Mouse (Mus musculus) embryonic facial prominence, embryonic 14.5 days (tissue): ENCODE results near the gene Cfd. TPM values are rescaled to one million over a fixed set of nuclear protein-coding genes. Genes with fewer than 3 reads are reported as not detected.

ENCODE experiments used
- ATAC-seq: fragments of 200-750 bp; cut with Nextera tagmentation; 2 replicates; pipeline ENCODE4 v1.8.0; 2017; ENCODE audit warnings: low read depth, moderate number of reproducible peaks, moderate TSS enrichment
- DNase-seq: peaks from one replicate; pipeline ENCODE4 v3.0.0-alpha.2; 2015; ENCODE audit warnings: low spot score
- H3K27ac ChIP-seq: fragments of 300-500 bp; sonication (generic); replicated peaks from 2 replicates; pipeline ENCODE4 v1.5.1; 2014; ENCODE audit warnings: low read depth, mild to moderate bottlenecking, low read length, moderate library complexity
- H3K27me3 ChIP-seq: fragments of 300-500 bp; sonication (generic); replicated peaks from 2 replicates; pipeline ENCODE4 v1.6.1; 2014; ENCODE audit warnings: low read length; ENCODE audit not compliant: control insufficient read depth, insufficient read depth
- H3K36me3 ChIP-seq: fragments of 300-500 bp; sonication (generic); 2 replicates; pipeline ENCODE4 v1.6.1; 2014; ENCODE audit warnings: low read length, mixed read lengths; ENCODE audit not compliant: control insufficient read depth, insufficient read depth
- H3K4me1 ChIP-seq: fragments of 300-500 bp; sonication (generic); 2 replicates; pipeline ENCODE4 v1.6.1; 2014; ENCODE audit warnings: antibody characterized with exemption, low read length; ENCODE audit not compliant: control insufficient read depth, insufficient read depth
- H3K4me2 ChIP-seq: fragments of 300-500 bp; sonication (generic); 2 replicates; pipeline ENCODE4 v1.6.1; 2014; ENCODE audit warnings: low read depth, mild to moderate bottlenecking, low read length, moderate library complexity, mixed read lengths
- H3K4me3 ChIP-seq: fragments of 300-500 bp; sonication (generic); 2 replicates; pipeline ENCODE4 v1.5.1; 2014; ENCODE audit warnings: low read depth, mild to moderate bottlenecking, low read length
- H3K9ac ChIP-seq: fragments of 300-500 bp; sonication (generic); 2 replicates; pipeline ENCODE4 v1.6.1; 2014; ENCODE audit warnings: low read depth, mild to moderate bottlenecking, low read length, moderate library complexity, mixed read lengths
- H3K9me3 ChIP-seq: fragments of 300-500 bp; sonication (generic); 2 replicates; pipeline ENCODE4 v1.6.1; 2016; ENCODE audit warnings: low read length; ENCODE audit not compliant: control insufficient read depth
- WGBS: fragments of 180-500 bp; shearing (Covaris S2); extraction: QIAGEN DNeasy Blood & Tissue Kit; methylation state at CpG from one replicate; pipeline ENCODE4 v1.1.7; 2014; 5-methylcytosine and 5-hydroxymethylcytosine counted together
- microRNA-seq: library from miRNA; unstranded; fragments of <30 nt; microRNA quantifications from one replicate; pipeline ENCODE4, GENCODE M21; 2016; ENCODE audit warnings: borderline number of aligned reads
- polyA plus RNA-seq: library from polyadenylated mRNA; unstranded; fragments of >200 nt; fragmentation: Nextera tagmentation; extraction: Ambion mirVana; gene quantifications from 2 replicates; pipeline ENCODE4 v1.2.1, GENCODE M21; 2014

Gene Cfd
- polyA plus RNA-seq, 1 experiment from 2014 or later, result not detected

- Histone ChIP-seq H3K4me1 (peaks cover 19% of the 10 kb centered on the region), H3K27ac (0 out of 2 replicates have a peak overlapping the region, but pooled peaks have one; percentile 58), H3K9me3 (no peaks in the 10 kb centered on the region), H3K4me2 (no peak overlapping the region), H3K27me3 (no peaks in the 10 kb centered on the region), H3K4me3 (no peak overlapping the region), H3K9ac (no peak overlapping the region), H3K36me3 (peaks cover 59% of the 10 kb centered on the region)
- ATAC-seq (no peak), DNase-seq (no peak)
- 83% methylated on average over 16 of the region's 16 CpGs for WGBS
Observed at GRCm38 (mm10) chr10:79934794-79935569, 44.3 kb downstream of the Cfd start.

GRCm38 (mm10) chr10:79936284-79936910 lies 45.7 kb downstream of the Cfd start:
- Histone ChIP-seq H3K9me3 (no peaks in the 10 kb centered on the region), H3K9ac (peak overlapping the region; percentile 16; the same call in 1 of the 2 replicates), H3K4me1 (peaks cover 19% of the 10 kb centered on the region), H3K36me3 (peaks cover 54% of the 10 kb centered on the region), H3K27me3 (no peaks in the 10 kb centered on the region), H3K4me2 (no peak overlapping the region), H3K4me3 (no peak overlapping the region), H3K27ac (peak overlapping the region; percentile 29)
- no peak for ATAC-seq
- DNase-seq, result no peak
- WGBS, result 61% methylated on average over 10 of the region's 10 CpGs

- ATAC-seq, result peak; percentile 2; the same call in 1 of the 2 replicates
- peaks cover 51% of the 10 kb centered on the region for H3K36me3 ChIP-seq
Observed at GRCm38 (mm10) chr10:79936911-79937441, 46.3 kb downstream of the Cfd start.

GRCm38 (mm10) chr10:79937775-79938526 lies 47.3 kb downstream of the Cfd start:
- Histone ChIP-seq H3K27ac (no peak overlapping the region), H3K36me3 (peaks cover 41% of the 10 kb centered on the region), H3K27me3 (no peaks in the 10 kb centered on the region), H3K4me3 (no peak overlapping the region), H3K9me3 (no peaks in the 10 kb centered on the region), H3K4me1 (peaks cover 11% of the 10 kb centered on the region), H3K9ac (no peak overlapping the region), H3K4me2 (no peak overlapping the region)
- ATAC-seq (no peak), DNase-seq (no peak)
- 60% methylated on average over 11 of the region's 11 CpGs for WGBS

More at GRCm38 (mm10) chr10:79936911-79937441, 46.3 kb downstream of the Cfd start:
- H3K9me3 ChIP-seq, result no peaks in the 10 kb centered on the region
- peak overlapping the region; percentile 16; the same call in 1 of the 2 replicates for H3K9ac ChIP-seq
- H3K4me1 ChIP-seq, result peaks cover 19% of the 10 kb centered on the region
- H3K4me3 ChIP-seq, result no peak overlapping the region
- 59% methylated on average over 18 of the region's 27 CpGs for WGBS
- DNase-seq, result no peak
- H3K27me3 ChIP-seq, result no peaks in the 10 kb centered on the region
- H3K4me2 ChIP-seq, result no peak overlapping the region
- peak overlapping the region; percentile 29 for H3K27ac ChIP-seq

- no peak overlapping the region for H3K4me2 ChIP-seq
- H3K36me3 ChIP-seq, result peaks cover 27% of the 10 kb centered on the region
- DNase-seq, result no peak
- no peaks in the 10 kb centered on the region for H3K27me3 ChIP-seq
- no peaks in the 10 kb centered on the region for H3K9me3 ChIP-seq
- 47% methylated on average over 7 of the region's 7 CpGs for WGBS
- no peak for ATAC-seq
- H3K4me1 ChIP-seq, result peaks cover 15% of the 10 kb centered on the region
- H3K4me3 ChIP-seq, result no peak overlapping the region
- H3K9ac ChIP-seq, result no peak overlapping the region
- no peak overlapping the region for H3K27ac ChIP-seq
Observed at GRCm38 (mm10) chr10:79940749-79941148, 50.1 kb downstream of the Cfd start.

Small RNAs within 50 kb of the gene (microRNA-seq; reads per million reads assigned to microRNA genes)
- not detected for gene Mir6910

Other genes with a start within 250 kb of the Cfd start
- not detected in 2 replicates for gene Odf3l2, start 245.1 kb upstream of the Cfd start, polyA plus RNA-seq
- 8.5 and 11.6 TPM in 2 replicates for gene Madcam1, start 226.3 kb upstream of the Cfd start, polyA plus RNA-seq
- 58.7 and 65.3 TPM in 2 replicates for gene Tpgs1, start 221.5 kb upstream of the Cfd start, polyA plus RNA-seq
- gene Cdc34, start 208.7 kb upstream of the Cfd start, polyA plus RNA-seq, result 106 TPM in 2 replicates
- gene Gzmm, start 201.8 kb upstream of the Cfd start, polyA plus RNA-seq, result 0.31 and 0.51 TPM in 2 replicates
- gene Bsg, start 186.4 kb upstream of the Cfd start, polyA plus RNA-seq, result 846 and 847 TPM in 2 replicates
- 0.15 and 0.20 TPM in 2 replicates for gene Hcn2, start 174.2 kb upstream of the Cfd start, polyA plus RNA-seq
- 32.5 and 33.6 TPM in 2 replicates for gene Polrmt, start 144.3 kb upstream of the Cfd start, polyA plus RNA-seq
- gene Fgf22, start 135.8 kb upstream of the Cfd start, polyA plus RNA-seq, result 0.35 and 0.38 TPM in 2 replicates
- gene Rnf126, start 123.9 kb upstream of the Cfd start, polyA plus RNA-seq, result 77.5 and 78.9 TPM in 2 replicates
- 8.3 and 10.7 TPM in 2 replicates for gene Fstl3, start 113.6 kb upstream of the Cfd start, polyA plus RNA-seq
- 0.16 TPM in 1 of 2 replicates, not detected in the other for gene Prss57, start 99.9 kb upstream of the Cfd start, polyA plus RNA-seq
- 62.5 and 75.4 TPM in 2 replicates for gene Palm, start 97.3 kb upstream of the Cfd start, polyA plus RNA-seq
- 2.3 and 3.9 TPM in 2 replicates for gene Misp, start 69.9 kb upstream of the Cfd start, polyA plus RNA-seq
- gene Ptbp1, start 36.4 kb upstream of the Cfd start, polyA plus RNA-seq, result 198 and 254 TPM in 2 replicates
- 4.1 and 6.7 TPM in 2 replicates for gene Prtn3, start 16.4 kb upstream of the Cfd start, polyA plus RNA-seq
- gene Plppr3, start 16.2 kb upstream of the Cfd start, polyA plus RNA-seq, result 32.4 and 50.2 TPM in 2 replicates
- 0.64 and 2.0 TPM in 2 replicates for gene Elane, start 4.6 kb upstream of the Cfd start, polyA plus RNA-seq
- 33.7 and 40.2 TPM in 2 replicates for gene Med16, start 18.1 kb downstream of the Cfd start, polyA plus RNA-seq
- gene Gm26602, start 20.0 kb downstream of the Cfd start, polyA plus RNA-seq, result 4.1 and 6.7 TPM in 2 replicates
- 0.56 and 0.58 TPM in 2 replicates for gene Kiss1r, start 26.1 kb downstream of the Cfd start, polyA plus RNA-seq
- 114 and 124 TPM in 2 replicates for gene R3hdm4, start 30.4 kb downstream of the Cfd start, polyA plus RNA-seq
- 3.1 and 3.5 TPM in 2 replicates for gene Arid3a, start 36.2 kb downstream of the Cfd start, polyA plus RNA-seq
- gene Wdr18, start 69.3 kb downstream of the Cfd start, polyA plus RNA-seq, result 97.4 and 100 TPM in 2 replicates
- 0.37 and 0.56 TPM in 2 replicates for gene Grin3b, start 79.9 kb downstream of the Cfd start, polyA plus RNA-seq
- gene Tmem259, start 93.5 kb downstream of the Cfd start, polyA plus RNA-seq, result 20.6 and 22.3 TPM in 2 replicates
- 293 and 304 TPM in 2 replicates for gene Cnn2, start 97.7 kb downstream of the Cfd start, polyA plus RNA-seq
- 2.5 and 2.8 TPM in 2 replicates for gene Abca7, start 105.6 kb downstream of the Cfd start, polyA plus RNA-seq
- 4.4 and 6.4 TPM in 2 replicates for gene Arhgap45, start 125.8 kb downstream of the Cfd start, polyA plus RNA-seq
- gene Polr2e, start 148.9 kb downstream of the Cfd start, polyA plus RNA-seq, result 207 and 227 TPM in 2 replicates
- 505 and 517 TPM in 2 replicates for gene Gpx4, start 156.3 kb downstream of the Cfd start, polyA plus RNA-seq
- 12.8 and 14.1 TPM in 2 replicates for gene Sbno2, start 214.7 kb downstream of the Cfd start, polyA plus RNA-seq
- 32.6 and 32.7 TPM in 2 replicates for gene Stk11, start 224.9 kb downstream of the Cfd start, polyA plus RNA-seq
- gene Atp5d, start 247.8 kb downstream of the Cfd start, polyA plus RNA-seq, result 474 and 475 TPM in 2 replicates
- 7.3 and 9.0 TPM in 2 replicates for gene Cbarp, start 250.0 kb downstream of the Cfd start, polyA plus RNA-seq